Mouse (Mus musculus) myocyte (in vitro differentiated cells): ENCODE measurements at regions not wholly inside any gene's neighbourhood (a gene's known extent, or its start where the extent isn't known, plus 50 kb on each side); places are given as distances from the start of the nearest gene placed in this dataset.

Experiments
- H3K27me3 ChIP-seq: one replicate; pipeline ENCODE4 v1.6.1; 2011; ENCODE audit not compliant: control insufficient read depth, insufficient read depth, insufficient read length
- H3K36me3 ChIP-seq: one replicate; pipeline ENCODE4 v1.6.1; 2011; ENCODE audit not compliant: control insufficient read depth, insufficient read depth
- H3K4me2 ChIP-seq: one replicate; pipeline ENCODE4 v1.6.1; 2011; ENCODE audit warnings: low read depth, control low read depth
- H3K4me3 ChIP-seq: one replicate; pipeline ENCODE4 v1.5.1; 2011; ENCODE audit warnings: mild to moderate bottlenecking, control low read depth, moderate library complexity
- H3K79me2 ChIP-seq: one replicate; pipeline ENCODE4 v1.6.1; 2011; ENCODE audit not compliant: control insufficient read depth, insufficient read depth
- H3ac ChIP-seq: one replicate; pipeline ENCODE4 v1.6.1; 2011; ENCODE audit not compliant: control insufficient read depth, insufficient read length
- CEBPB ChIP-seq: IDR thresholded peaks from 2 replicates; pipeline ENCODE4 v1.6.1; 2011; ENCODE audit warnings: mild to moderate bottlenecking, moderate library complexity; ENCODE audit not compliant: poor library complexity, insufficient read depth, severe bottlenecking
- E2F4 ChIP-seq: IDR thresholded peaks from one replicate; pipeline ENCODE4 v1.6.1; 2011; ENCODE audit warnings: mild to moderate bottlenecking, control low read depth, moderate library complexity; ENCODE audit not compliant: insufficient read depth
- MAX ChIP-seq: IDR thresholded peaks from one replicate; pipeline ENCODE4 v1.6.1; 2011; ENCODE audit warnings: low read depth, mild to moderate bottlenecking, control low read depth
- MYOD1 ChIP-seq, 3 experiments: IDR thresholded peaks; one replicate each; pipeline ENCODE4 v1.6.1; 2011; ENCODE audit warnings: control low read depth in 2 of 3, low read depth in 2 of 3, mild to moderate bottlenecking in 2 of 3, moderate library complexity in 1 of 3; ENCODE audit not compliant: insufficient read length in 2 of 3, control insufficient read depth in 1 of 3
- MYOG ChIP-seq, 3 experiments: IDR thresholded peaks; one replicate each; pipeline ENCODE4 v1.6.1; 2011; ENCODE audit warnings: control low read depth in 2 of 3, low read depth in 2 of 3, mild to moderate bottlenecking in 2 of 3; ENCODE audit not compliant: insufficient read length in 2 of 3, control insufficient read depth in 1 of 3, insufficient read depth in 1 of 3
- POLR2A ChIP-seq: IDR thresholded peaks from one replicate; pipeline ENCODE4 v1.6.1; 2011; ENCODE audit warnings: low read depth, mild to moderate bottlenecking, control low read depth, moderate library complexity; ENCODE audit not compliant: insufficient read length
- POLR2AphosphoS2 ChIP-seq: IDR thresholded peaks from one replicate; pipeline ENCODE4 v1.6.1; 2011; ENCODE audit warnings: low read depth, control low read depth; ENCODE audit not compliant: insufficient read length
- REST ChIP-seq: IDR thresholded peaks from one replicate; pipeline ENCODE4 v1.6.1; 2011; ENCODE audit warnings: mild to moderate bottlenecking, control low read depth, moderate library complexity; ENCODE audit not compliant: insufficient read depth, insufficient read length
- SRF ChIP-seq: IDR thresholded peaks from one replicate; pipeline ENCODE4 v1.6.1; 2011; ENCODE audit warnings: low read depth; ENCODE audit not compliant: control insufficient read depth, insufficient read length
- TCF12 ChIP-seq: IDR thresholded peaks from one replicate; pipeline ENCODE4 v1.6.1; 2011; ENCODE audit warnings: mild to moderate bottlenecking, control low read depth; ENCODE audit not compliant: poor library complexity, insufficient read depth, severe bottlenecking
- TCF3 ChIP-seq: IDR thresholded peaks from one replicate; pipeline ENCODE4 v1.6.1; 2011; ENCODE audit warnings: low read depth, control low read depth; ENCODE audit not compliant: insufficient read length
- USF1 ChIP-seq: IDR thresholded peaks from one replicate; pipeline ENCODE4 v1.6.1; 2011; ENCODE audit warnings: low read depth, mild to moderate bottlenecking, control low read depth, moderate library complexity

GRCm38 (mm10) chr8:24283901-24284405 lies 441.7 kb downstream of the Adam3 start:
- H3K27me3 ChIP-seq: no peaks in the 10 kb centered on the region
- no peak for TF ChIP-seq TCF12
- TF ChIP-seq POLR2A: no peak
- no peak for TF ChIP-seq MAX
- H3K36me3 ChIP-seq: no peaks in the 10 kb centered on the region
- no peak overlapping the region for H3K4me3 ChIP-seq
- no peak overlapping the region for H3ac ChIP-seq
- H3K4me2 ChIP-seq: no peak overlapping the region
- no peaks in the 10 kb centered on the region for H3K79me2 ChIP-seq

GRCm38 (mm10) chr8:24280296-24280695 lies 445.4 kb downstream of the Adam3 start:
- Histone ChIP-seq H3K27me3 (no peaks in the 10 kb centered on the region), H3K36me3 (no peaks in the 10 kb centered on the region), H3K4me3 (no peak overlapping the region), H3K79me2 (no peaks in the 10 kb centered on the region), H3K4me2 (no peak overlapping the region), H3ac (no peak overlapping the region)
- no peak for TF ChIP-seq TCF3
- no peak for TF ChIP-seq E2F4
- no peak for TF ChIP-seq SRF
- no peak for TF ChIP-seq USF1
- TF ChIP-seq REST: no peak
- TF ChIP-seq MAX: no peak
- TF ChIP-seq POLR2AphosphoS2: no peak

- Histone ChIP-seq H3ac (no peak overlapping the region), H3K27me3 (no peaks in the 10 kb centered on the region), H3K36me3 (no peaks in the 10 kb centered on the region), H3K4me3 (no peak overlapping the region), H3K4me2 (no peak overlapping the region), H3K79me2 (no peaks in the 10 kb centered on the region)
- TF ChIP-seq TCF12 (no peak), SRF (no peak), REST (no peak), E2F4 (no peak), MYOD1 (IDR thresholded peaks at IDR 0.05; ENCODE audit: control insufficient read depth in 1 of 3, insufficient read length in 2 of 3, low read depth in 2 of 3) (no peak), POLR2AphosphoS2 (no peak), CEBPB (no peak), MAX (no peak)
These were observed 447.3 kb downstream of the Adam3 start for GRCm38 (mm10) chr8:24278391-24278790.

GRCm38 (mm10) chr8:24261359-24261758 lies 464.3 kb downstream of the Adam3 start:
- Histone ChIP-seq H3ac (no peak overlapping the region), H3K36me3 (no peaks in the 10 kb centered on the region), H3K4me2 (no peak overlapping the region), H3K4me3 (no peak overlapping the region), H3K79me2 (no peaks in the 10 kb centered on the region), H3K27me3 (no peaks in the 10 kb centered on the region)
- no peak for TF ChIP-seq TCF3
- TF ChIP-seq CEBPB: no peak
- no peak for TF ChIP-seq MYOG (IDR thresholded peaks at IDR 0.05; ENCODE audit: control insufficient read depth in 1 of 3, insufficient read depth in 1 of 3, insufficient read length in 2 of 3, low read depth in 2 of 3)
- TF ChIP-seq E2F4: no peak
- no peak for TF ChIP-seq POLR2AphosphoS2
- TF ChIP-seq TCF12: no peak
- no peak for TF ChIP-seq MYOD1 (IDR thresholded peaks at IDR 0.05; ENCODE audit: control insufficient read depth in 1 of 3, insufficient read length in 2 of 3, low read depth in 2 of 3)
- TF ChIP-seq MAX: no peak
- no peak for TF ChIP-seq SRF
- no peak for TF ChIP-seq USF1
- no peak for TF ChIP-seq REST
- no peak for TF ChIP-seq POLR2A

- H3K4me2 ChIP-seq: no peak overlapping the region
- H3ac ChIP-seq: no peak overlapping the region
- H3K27me3 ChIP-seq: no peaks in the 10 kb centered on the region
- H3K36me3 ChIP-seq: no peaks in the 10 kb centered on the region
- TF ChIP-seq MYOG (IDR thresholded peaks at IDR 0.05; ENCODE audit: control insufficient read depth in 1 of 3, insufficient read depth in 1 of 3, insufficient read length in 2 of 3, low read depth in 2 of 3) (no peak), E2F4 (no peak), TCF3 (no peak), SRF (no peak), REST (no peak), POLR2AphosphoS2 (no peak), MAX (no peak), USF1 (no peak), POLR2A (no peak)
- H3K4me3 ChIP-seq: no peak overlapping the region
- H3K79me2 ChIP-seq: no peaks in the 10 kb centered on the region
These were observed 467.0 kb downstream of the Adam3 start for GRCm38 (mm10) chr8:24258622-24259021.
